Mouse (Mus musculus): ENCODE results near the gene Mrpl55.

DNA sequence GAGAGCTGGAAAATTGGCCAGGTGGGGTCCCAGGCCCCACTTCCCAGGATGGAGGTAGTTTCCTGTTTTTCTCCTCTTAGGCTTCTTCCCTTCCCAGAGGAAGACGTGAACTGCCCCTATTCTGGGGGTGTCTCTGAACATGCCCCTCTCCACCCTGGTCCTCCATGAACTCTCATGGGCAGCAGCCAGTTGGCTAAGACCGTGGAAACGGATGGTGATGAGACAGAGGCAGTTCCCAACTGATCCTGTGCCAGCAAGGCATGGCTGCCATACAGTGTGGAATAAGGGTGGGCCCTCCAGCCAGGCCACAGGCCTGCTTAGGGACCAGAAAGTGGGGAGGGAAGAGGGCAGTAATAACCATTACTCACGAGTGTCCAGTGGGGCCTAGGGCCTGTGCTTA, 31.7 kb upstream of the Mrpl55 start:
- TF ChIP-seq POLR2A (IDR thresholded peaks at IDR 0.05; ENCODE audit: extremely low read depth, insufficient read depth, low read length) = no peak
- no peak for TF ChIP-seq CTCF (IDR thresholded peaks at IDR 0.05; ENCODE audit: extremely low read depth, insufficient read depth, low read length)

All from cortical plate, adult 2 months (tissue).